Mouse (Mus musculus) CH12.LX (cell line): ENCODE measurements at regions not wholly inside any gene's neighbourhood (a gene's known extent, or its start where the extent isn't known, plus 50 kb on each side); places are given as distances from the start of the nearest gene placed in this dataset.
A peak's percentile ranks its signal among the peaks of the same experiment; 100 is the strongest.

ENCODE experiments used
- DNase-seq: peaks from one replicate; pipeline ENCODE4 v3.0.0-alpha.2; 2013; ENCODE audit errors: extremely low read depth
- H3K27ac ChIP-seq: 2 replicates; pipeline ENCODE4 v1.5.1; 2012; ENCODE audit warnings: low read depth, mild to moderate bottlenecking, control low read depth, moderate library complexity; ENCODE audit not compliant: insufficient read depth
- H3K27me3 ChIP-seq: replicated peaks from 2 replicates; pipeline ENCODE3; 2012; ENCODE audit warnings: inconsistent platforms
- H3K36me3 ChIP-seq, 2 experiments: replicated peaks in 1 of 2; 2 replicates each; pipeline versions ENCODE3 to v1.6.1; 2012; ENCODE audit warnings: inconsistent platforms in 1 of 2, low read length in 1 of 2, mild to moderate bottlenecking in 1 of 2, mixed read lengths in 1 of 2, moderate library complexity in 1 of 2; ENCODE audit not compliant: control insufficient read depth in 1 of 2, insufficient read depth in 1 of 2
- H3K4me1 ChIP-seq, 2 experiments: 2 replicates each; pipeline ENCODE4 v1.6.1; 2012; ENCODE audit warnings: inconsistent platforms in 1 of 2, moderate library complexity in 1 of 2; ENCODE audit not compliant: insufficient read depth in 2 of 2, control insufficient read depth in 1 of 2
- H3K4me2 ChIP-seq: 2 replicates; pipeline ENCODE4 v1.6.1; 2012; ENCODE audit warnings: low read depth, mild to moderate bottlenecking, control low read depth; ENCODE audit not compliant: poor library complexity, insufficient read depth, severe bottlenecking
- H3K4me3 ChIP-seq, 3 experiments: fragments of 150-350 bp in 1 of 3; sonication (generic) in 1 of 3; replicated peaks in 1 of 3; 2 replicates each; pipeline versions ENCODE3 to v1.5.1; 2011 to 2012; ENCODE audit warnings: low read depth in 2 of 3, low read length in 2 of 3, mild to moderate bottlenecking in 2 of 3, moderate library complexity in 2 of 3, control low read depth in 1 of 3, improper control_type of control experiment in 1 of 3, inconsistent platforms in 1 of 3, mixed read lengths in 1 of 3; ENCODE audit not compliant: poor library complexity in 1 of 3
- H3K79me2 ChIP-seq: replicated peaks from 2 replicates; pipeline ENCODE4 v1.6.1; 2012; ENCODE audit warnings: mild to moderate bottlenecking, moderate library complexity; ENCODE audit not compliant: control insufficient read depth, poor library complexity, insufficient read depth, severe bottlenecking; ENCODE audit errors: extremely low read depth
- H3K9ac ChIP-seq: 2 replicates; pipeline ENCODE4 v1.6.1; 2012; ENCODE audit warnings: low read depth, mild to moderate bottlenecking, control low read depth, moderate library complexity; ENCODE audit not compliant: insufficient read depth
- H3K9me3 ChIP-seq: replicated peaks from 2 replicates; pipeline ENCODE3; 2012; ENCODE audit warnings: low read length, inconsistent platforms, mixed read lengths
- BHLHE40 ChIP-seq: IDR thresholded peaks from 2 replicates; pipeline ENCODE4 v1.6.1; 2011; ENCODE audit warnings: mild to moderate bottlenecking, low read depth, low read length, improper control_type of control experiment
- CTCF ChIP-seq, 2 experiments: IDR thresholded peaks in 1 of 2; conservative IDR thresholded peaks in 1 of 2; 2 replicates each; pipeline ENCODE4 v1.5.1; 2011 to 2012; ENCODE audit warnings: low read depth in 2 of 2, low read length in 2 of 2, improper control_type of control experiment in 1 of 2, inconsistent platforms in 1 of 2, mild to moderate bottlenecking in 1 of 2, moderate library complexity in 1 of 2
- EP300 ChIP-seq: IDR thresholded peaks from 2 replicates; pipeline ENCODE4 v1.6.1; 2011; ENCODE audit warnings: low read length, improper control_type of control experiment
- ETS1 ChIP-seq: conservative IDR thresholded peaks from 2 replicates; pipeline ENCODE4 v1.6.1; 2012; ENCODE audit warnings: low read depth, mild to moderate bottlenecking, inconsistent platforms, low read length, improper control_type of control experiment, moderate library complexity
- IRF4 ChIP-seq: IDR thresholded peaks from 2 replicates; pipeline ENCODE4 v1.6.1; 2014; ENCODE audit warnings: low read depth, mild to moderate bottlenecking, inconsistent platforms, low read length, improper control_type of control experiment
- JUN ChIP-seq: IDR thresholded peaks from 2 replicates; pipeline ENCODE4 v1.6.1; 2011; ENCODE audit warnings: low read depth, mild to moderate bottlenecking, low read length, improper control_type of control experiment, moderate library complexity; ENCODE audit not compliant: insufficient read depth
- MAFK ChIP-seq: IDR thresholded peaks from 2 replicates; pipeline ENCODE4 v1.6.1; 2011; ENCODE audit warnings: low read length, improper control_type of control experiment; ENCODE audit not compliant: insufficient replicate concordance
- MAZ ChIP-seq: IDR thresholded peaks from 2 replicates; pipeline ENCODE4 v1.6.1; 2012; ENCODE audit warnings: low read depth, mild to moderate bottlenecking, inconsistent platforms, low read length, improper control_type of control experiment, moderate library complexity
- MXI1 ChIP-seq: IDR thresholded peaks from 2 replicates; pipeline ENCODE4 v1.6.1; 2011; ENCODE audit warnings: mild to moderate bottlenecking, low read depth, low read length, improper control_type of control experiment
- MYC ChIP-seq: IDR thresholded peaks from 2 replicates; pipeline ENCODE4 v1.6.1; 2011; ENCODE audit warnings: low read depth, mild to moderate bottlenecking, improper control_type of control experiment, low read length
- NELFE ChIP-seq: IDR thresholded peaks from 2 replicates; pipeline ENCODE4 v1.6.1; 2011; ENCODE audit warnings: low read depth, low read length, improper control_type of control experiment
- NRF1 ChIP-seq: IDR thresholded peaks from 2 replicates; pipeline ENCODE4 v1.6.1; 2014; ENCODE audit warnings: low read depth, mild to moderate bottlenecking, inconsistent platforms, low read length, improper control_type of control experiment, moderate library complexity
- PAX5 ChIP-seq: IDR thresholded peaks from 2 replicates; pipeline ENCODE4 v1.6.1; 2012; ENCODE audit warnings: low read length, inconsistent platforms, mixed read lengths
- POLR2A ChIP-seq: IDR thresholded peaks from 2 replicates; pipeline ENCODE4 v1.6.1; 2011; ENCODE audit warnings: low read depth, mild to moderate bottlenecking, improper control_type of control experiment, low read length
- RAD21 ChIP-seq: IDR thresholded peaks from 2 replicates; pipeline ENCODE4 v1.6.1; 2011; ENCODE audit warnings: low read depth, mild to moderate bottlenecking, low read length, improper control_type of control experiment, moderate library complexity
- RCOR1 ChIP-seq: conservative IDR thresholded peaks from 2 replicates; pipeline ENCODE4 v1.6.1; 2012; ENCODE audit warnings: low read depth, mild to moderate bottlenecking, inconsistent platforms, low read length, improper control_type of control experiment
- SIN3A ChIP-seq: IDR thresholded peaks from 2 replicates; pipeline ENCODE4 v1.6.1; 2012; ENCODE audit warnings: low read length, improper control_type of control experiment, inconsistent platforms
- SMC3 ChIP-seq: IDR thresholded peaks from 2 replicates; pipeline ENCODE4 v1.6.1; 2011; ENCODE audit warnings: low read depth, low read length, improper control_type of control experiment
- TBP ChIP-seq: conservative IDR thresholded peaks from 2 replicates; pipeline ENCODE4 v1.6.1; 2011; ENCODE audit warnings: low read depth, low read length, improper control_type of control experiment
- USF1 ChIP-seq: IDR thresholded peaks from 2 replicates; pipeline ENCODE4 v1.6.1; 2014; ENCODE audit warnings: low read depth, mild to moderate bottlenecking, inconsistent platforms, low read length, improper control_type of control experiment
- USF2 ChIP-seq: conservative IDR thresholded peaks from 2 replicates; pipeline ENCODE4 v1.6.1; 2011; ENCODE audit warnings: low read depth, low read length, improper control_type of control experiment
- ZC3H11A ChIP-seq: IDR thresholded peaks from 2 replicates; pipeline ENCODE4 v1.6.1; 2012; ENCODE audit warnings: low read depth, mild to moderate bottlenecking, inconsistent platforms, low read length, improper control_type of control experiment
- ZNF384 ChIP-seq: IDR thresholded peaks from 2 replicates; pipeline ENCODE4 v1.6.1; 2012; ENCODE audit warnings: low read depth, low read length, improper control_type of control experiment, inconsistent platforms
- dilution Hi-C: fragments of 300-500 bp; cut with MboI; formaldehyde crosslinking; loops from 2 replicates; pipeline ENCODE4 v1.14.3; 2020; ENCODE audit warnings: low sequenced_read_pairs; ENCODE audit not compliant: extremely low pct_unique_long_range_greater_than_20kb, extremely low pct_ligation_motif_present
- in situ Hi-C: fragments of 300-500 bp; cut with MboI; formaldehyde crosslinking; loops from 3 replicates; pipeline ENCODE4 v1.14.3; 2019; ENCODE audit warnings: low sequenced_read_pairs, low pct_ligation_motif_present, low pct_unique_long_range_greater_than_20kb, mixed read lengths

GRCm38 (mm10) chr4:22292169-22292568 lies 65.2 kb upstream of the Fbxl4 start:
- TF ChIP-seq POLR2A = no peak
- TF ChIP-seq ZNF384 = no peak
- TF ChIP-seq RCOR1 = no peak
- TF ChIP-seq MAZ = no peak
- no peak for TF ChIP-seq PAX5
- no peak for TF ChIP-seq NELFE
- no peak for TF ChIP-seq ZC3H11A
- no peak for TF ChIP-seq USF2
- TF ChIP-seq TBP = no peak
- TF ChIP-seq ETS1 = no peak
- no peak for TF ChIP-seq BHLHE40
- TF ChIP-seq JUN = no peak
- TF ChIP-seq IRF4 = no peak
- TF ChIP-seq CTCF (conservative IDR thresholded peaks at IDR 0.05 in 1 of 2, IDR thresholded peaks at IDR 0.05 in 1 of 2; ENCODE audit: low read depth in 2 of 2, low read length in 2 of 2) = no peak
- no peak for DNase-seq
- Histone ChIP-seq H3K9me3 (no peaks in the 10 kb centered on the region), H3K4me1 (no peaks in the 10 kb centered on the region), H3K4me2 (no peak overlapping the region), H3K79me2 (no peaks in the 10 kb centered on the region), H3K36me3 (no peaks in the 10 kb centered on the region), H3K27me3 (no peaks in the 10 kb centered on the region), H3K9ac (no peak overlapping the region), H3K4me3 (no peak overlapping the region), H3K27ac (no peak overlapping the region)
- in situ Hi-C loops = no loop called here
- dilution Hi-C loops = no loop called here

- Histone ChIP-seq H3K27ac (no peak overlapping the region), H3K4me2 (peak overlapping the region; percentile 61), H3K4me3 (no peak overlapping the region), H3K4me1 (peaks cover 0 to 10% of the 10 kb centered on the region in 2 experiments; a peak in 1 of 4 replicates), H3K9me3 (no peaks in the 10 kb centered on the region), H3K27me3 (no peaks in the 10 kb centered on the region), H3K9ac (no peak overlapping the region), H3K79me2 (no peaks in the 10 kb centered on the region), H3K36me3 (no peaks in the 10 kb centered on the region)
- dilution Hi-C loops = no loop called here
- TF ChIP-seq RAD21 (no peak), BHLHE40 (no peak), MAFK (no peak), USF1 (no peak), SIN3A (no peak), MYC (no peak), ETS1 (no peak), EP300 (no peak), NRF1 (no peak), MAZ (no peak), ZC3H11A (no peak), POLR2A (no peak), MXI1 (no peak), NELFE (no peak), PAX5 (no peak), SMC3 (no peak)
- DNase-seq = no peak
- in situ Hi-C loops = no loop called here
Observed at GRCm38 (mm10) chr4:22300206-22300605, 57.1 kb upstream of the Fbxl4 start.
